Mouse (Mus musculus): Measurements from ENCODE around the gene Surf4. TPM values are rescaled to one million over a fixed set of nuclear protein-coding genes. Genes with fewer than 3 reads are reported as not detected.

The Surf4 gene
- polyA plus RNA-seq, 1 experiment from 2014 or later: 186 TPM

GRCm38 (mm10) chr2:26963923-26964723, 30.4 kb upstream of the Surf4 start, which contains the start of gene Rexo4:
Rexo4 (minus strand) TSS chr2:26964386.
- H3K9me3 ChIP-seq (replicated peaks; ENCODE audit: low read length): no peaks in the 10 kb centered on the region
- peaks cover 9% of the 10 kb centered on the region; the same call in 1 of the 2 replicates for H3K4me1 ChIP-seq (replicated peaks; ENCODE audit: insufficient read depth, low read length)
- peak within 1 kb of the TSS; percentile 67 for H3K4me3 ChIP-seq (replicated peaks; ENCODE audit: low read depth, low read length)
- WGBS: under 1% methylated on average over 50 of the region's 50 CpGs
- H3K4me2 ChIP-seq (ENCODE audit: low read length): peak within 1 kb of the TSS; percentile 59
- no peaks in the 10 kb centered on the region for H3K27me3 ChIP-seq (ENCODE audit: insufficient read depth, low read length)
- ATAC-seq (replicated peaks; ENCODE audit: low FRiP score, low read depth): peak; percentile 92
- peak within 1 kb of the TSS; percentile 82 for H3K9ac ChIP-seq (ENCODE audit: low read depth, low read length)
- peaks cover 11% of the 10 kb centered on the region for H3K36me3 ChIP-seq (ENCODE audit: insufficient read depth, low read length)
- TF ChIP-seq CTCF (IDR thresholded peaks at IDR 0.05; ENCODE audit: low read depth): no peak
- peak within 1 kb of the TSS; percentile 100 for H3K27ac ChIP-seq
- peak; percentile 96 for DNase-seq (ENCODE audit: low spot score)

- H3K4me3 ChIP-seq (replicated peaks; ENCODE audit: low read depth, low read length): no peak overlapping the region
- ATAC-seq (replicated peaks; ENCODE audit: low FRiP score, low read depth) (peak; percentile 20; the same call in 1 of the 2 replicates), DNase-seq (ENCODE audit: low spot score) (peak; percentile 69)
- H3K9me3 ChIP-seq (replicated peaks; ENCODE audit: low read length): no peaks in the 10 kb centered on the region
- H3K27ac ChIP-seq: no peak overlapping the region; the same call in none of the 2 replicates
- peaks cover 9% of the 10 kb centered on the region; the same call in 1 of the 2 replicates for H3K4me1 ChIP-seq (replicated peaks; ENCODE audit: insufficient read depth, low read length)
- peak; percentile 66 for TF ChIP-seq CTCF (IDR thresholded peaks at IDR 0.05; ENCODE audit: low read depth)
- no peaks in the 10 kb centered on the region for H3K27me3 ChIP-seq (ENCODE audit: insufficient read depth, low read length)
- no peak overlapping the region for H3K9ac ChIP-seq (ENCODE audit: low read depth, low read length)
- WGBS: 54% methylated on average over 4 of the region's 4 CpGs
- H3K36me3 ChIP-seq (ENCODE audit: insufficient read depth, low read length): peaks cover 34% of the 10 kb centered on the region
- H3K4me2 ChIP-seq (ENCODE audit: low read length): no peak overlapping the region
Observed at GRCm38 (mm10) chr2:26960756-26961155, 27.0 kb upstream of the Surf4 start.

GRCm38 (mm10) chr2:26957488-26957859, 23.7 kb upstream of the Surf4 start:
- Histone ChIP-seq H3K27ac (no peak overlapping the region), H3K9me3 (replicated peaks; ENCODE audit: low read length) (no peaks in the 10 kb centered on the region), H3K4me3 (replicated peaks; ENCODE audit: low read depth, low read length) (no peak overlapping the region), H3K4me1 (replicated peaks; ENCODE audit: insufficient read depth, low read length) (0 out of 2 replicates have a peak, but pooled peaks cover 5% of the 10 kb centered on the region), H3K36me3 (ENCODE audit: insufficient read depth, low read length) (peaks cover 63% of the 10 kb centered on the region), H3K27me3 (ENCODE audit: insufficient read depth, low read length) (no peaks in the 10 kb centered on the region), H3K4me2 (ENCODE audit: low read length) (no peak overlapping the region), H3K9ac (ENCODE audit: low read depth, low read length) (no peak overlapping the region)
- DNase-seq (ENCODE audit: low spot score) (no peak), ATAC-seq (replicated peaks; ENCODE audit: low FRiP score, low read depth) (no peak)
- WGBS: 88% methylated on average over 2 of the region's 2 CpGs
- no peak for TF ChIP-seq CTCF (IDR thresholded peaks at IDR 0.05; ENCODE audit: low read depth)

GRCm38 (mm10) chr2:26956811-26957487, 23.2 kb upstream of the Surf4 start:
- Histone ChIP-seq H3K4me3 (replicated peaks; ENCODE audit: low read depth, low read length) (no peak overlapping the region), H3K4me2 (ENCODE audit: low read length) (no peak overlapping the region), H3K9ac (ENCODE audit: low read depth, low read length) (no peak overlapping the region), H3K9me3 (replicated peaks; ENCODE audit: low read length) (no peaks in the 10 kb centered on the region), H3K36me3 (ENCODE audit: insufficient read depth, low read length) (peaks cover 67% of the 10 kb centered on the region), H3K4me1 (replicated peaks; ENCODE audit: insufficient read depth, low read length) (0 out of 2 replicates have a peak, but pooled peaks cover 5% of the 10 kb centered on the region), H3K27me3 (ENCODE audit: insufficient read depth, low read length) (no peaks in the 10 kb centered on the region), H3K27ac (no peak overlapping the region)
- ATAC-seq (replicated peaks; ENCODE audit: low FRiP score, low read depth) (0 out of 2 replicates have a peak, but pooled peaks have one; percentile 41), DNase-seq (ENCODE audit: low spot score) (no peak)
- WGBS: 91% methylated on average over 12 of the region's 12 CpGs
- TF ChIP-seq CTCF (IDR thresholded peaks at IDR 0.05; ENCODE audit: low read depth): no peak

- Histone ChIP-seq H3K4me1 (replicated peaks; ENCODE audit: insufficient read depth, low read length) (no peaks in the 10 kb centered on the region), H3K4me2 (ENCODE audit: low read length) (no peak overlapping the region), H3K36me3 (ENCODE audit: insufficient read depth, low read length) (peaks cover 62% of the 10 kb centered on the region), H3K27ac (no peak overlapping the region), H3K4me3 (replicated peaks; ENCODE audit: low read depth, low read length) (no peak overlapping the region), H3K9me3 (replicated peaks; ENCODE audit: low read length) (no peaks in the 10 kb centered on the region), H3K27me3 (ENCODE audit: insufficient read depth, low read length) (no peaks in the 10 kb centered on the region), H3K9ac (ENCODE audit: low read depth, low read length) (no peak overlapping the region)
- no peak for TF ChIP-seq CTCF (IDR thresholded peaks at IDR 0.05; ENCODE audit: low read depth)
- DNase-seq (ENCODE audit: low spot score) (no peak), ATAC-seq (replicated peaks; ENCODE audit: low FRiP score, low read depth) (no peak)
- 86% methylated on average over 2 of the region's 2 CpGs for WGBS
Observed at GRCm38 (mm10) chr2:26954735-26955395, 21.1 kb upstream of the Surf4 start.

GRCm38 (mm10) chr2:26952866-26953265, 19.1 kb upstream of the Surf4 start:
- WGBS: 75% methylated on average over 8 of the region's 8 CpGs
- H3K36me3 ChIP-seq (ENCODE audit: insufficient read depth, low read length): peaks cover 53% of the 10 kb centered on the region

More at GRCm38 (mm10) chr2:26952866-26953265, 19.1 kb upstream of the Surf4 start:
- no peaks in the 10 kb centered on the region for H3K4me1 ChIP-seq (replicated peaks; ENCODE audit: insufficient read depth, low read length)
- H3K4me3 ChIP-seq (replicated peaks; ENCODE audit: low read depth, low read length): no peak overlapping the region
- DNase-seq (ENCODE audit: low spot score): no peak
- H3K27ac ChIP-seq: no peak overlapping the region
- peak; percentile 4; the same call in 1 of the 2 replicates for TF ChIP-seq CTCF (IDR thresholded peaks at IDR 0.05; ENCODE audit: low read depth)
- no peak for ATAC-seq (replicated peaks; ENCODE audit: low FRiP score, low read depth)
- no peak overlapping the region for H3K9ac ChIP-seq (ENCODE audit: low read depth, low read length)
- H3K27me3 ChIP-seq (ENCODE audit: insufficient read depth, low read length): no peaks in the 10 kb centered on the region
- H3K9me3 ChIP-seq (replicated peaks; ENCODE audit: low read length): no peaks in the 10 kb centered on the region
- no peak overlapping the region for H3K4me2 ChIP-seq (ENCODE audit: low read length)

Measured in kidney, postnatal 0 days (tissue).